Mouse (Mus musculus) telencephalon, adult 2 months (tissue): ENCODE data around the gene Dnhd1.

Experiments
- DNase-seq: peaks from one replicate; pipeline ENCODE4 v3.0.0-alpha.2; 2011; ENCODE audit warnings: low read depth, low spot score

Gene Dnhd1

GRCm38 (mm10) chr7:105650639-105651435 is at the start of gene Dnhd1:
TSS of gene Dnhd1 (plus strand) at chr7:105650827.
- DNase-seq, result no peak

DNA sequence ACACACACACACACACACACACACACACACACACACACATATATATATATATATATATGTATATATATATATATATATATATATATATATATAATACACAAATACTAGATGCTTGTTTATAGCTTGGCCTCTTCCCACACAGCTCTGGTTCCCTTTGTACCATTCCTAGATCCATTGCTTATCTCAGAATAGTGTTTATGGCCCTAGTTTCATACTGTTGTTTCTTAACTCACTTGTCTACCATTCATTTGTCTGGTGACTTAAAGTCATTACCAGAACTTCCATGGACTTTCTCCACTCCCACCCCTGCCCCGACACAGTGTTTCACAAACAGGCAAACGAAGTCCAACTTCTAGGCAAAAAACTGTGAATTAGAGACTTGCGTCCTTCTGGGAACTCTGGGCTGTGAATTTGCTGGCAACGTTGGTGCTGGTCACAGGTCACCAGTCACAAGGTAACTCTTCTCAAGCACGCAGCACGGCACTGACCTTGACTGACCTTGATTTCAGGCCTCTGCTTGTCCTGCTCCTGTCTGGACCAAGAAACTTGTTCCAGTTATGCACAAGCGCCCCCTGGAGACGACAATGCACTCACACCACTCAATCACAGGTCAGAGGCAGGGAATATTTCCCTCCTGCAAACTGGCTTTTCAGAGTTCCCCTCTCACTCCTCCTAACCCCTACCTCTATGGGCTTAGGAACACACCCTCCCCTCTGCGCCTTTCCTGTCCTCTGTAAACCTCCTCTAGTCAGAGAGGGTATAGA is 47.6 kb upstream of the Dnhd1 start:
- no peak for DNase-seq

- no peak for DNase-seq
These were observed 42.2 kb upstream of the Dnhd1 start for GRCm38 (mm10) chr7:105608467-105608866.

- DNase-seq, result no peak
These were observed 38.9 kb upstream of the Dnhd1 start for GRCm38 (mm10) chr7:105611767-105612166.

GRCm38 (mm10) chr7:105614400-105614799 is 36.2 kb upstream of the Dnhd1 start:
- no peak for DNase-seq

DNA sequence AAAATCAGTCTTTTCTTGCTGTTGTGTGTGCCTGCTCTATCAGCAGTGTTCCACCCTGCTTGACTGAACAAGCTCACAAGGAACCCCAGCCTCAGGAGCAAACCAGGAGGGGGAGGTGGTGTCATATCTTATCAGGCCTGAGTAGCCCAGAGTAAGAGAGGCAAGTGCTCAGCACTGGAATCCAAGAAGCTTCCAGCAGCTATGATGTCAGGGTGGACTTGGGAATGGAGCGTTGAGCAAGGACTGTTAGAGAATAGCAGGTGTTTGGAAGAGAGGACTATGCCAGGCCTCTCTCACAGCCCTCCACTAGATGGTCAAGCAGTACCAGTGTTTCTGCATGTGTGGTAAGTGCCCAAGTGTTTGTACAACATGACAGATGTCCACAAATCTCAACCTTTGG is 34.9 kb upstream of the Dnhd1 start:
- no peak for DNase-seq

DNA sequence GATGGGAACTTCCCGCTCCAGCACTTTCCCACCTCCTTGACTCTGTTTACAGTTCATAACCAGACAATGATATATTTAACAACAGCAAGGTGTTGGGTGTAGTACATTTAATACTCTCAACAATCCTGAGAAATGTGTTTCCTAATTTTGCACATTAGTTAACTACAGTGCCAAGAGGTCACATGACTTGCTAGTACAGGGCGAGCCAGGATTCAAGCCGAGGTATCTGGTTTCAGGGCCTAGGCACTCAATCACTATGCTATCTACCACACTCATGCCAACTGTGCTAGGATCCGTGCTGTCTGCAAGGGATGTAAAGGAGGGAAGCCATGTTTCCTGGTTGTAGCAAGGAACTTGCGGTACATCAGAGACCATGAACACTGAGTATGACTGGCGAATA is 34.1 kb upstream of the Dnhd1 start:
- DNase-seq, result no peak

GRCm38 (mm10) chr7:105617810-105618209 is 32.8 kb upstream of the Dnhd1 start:
- DNase-seq, result no peak

- DNase-seq, result no peak
These were observed 30.9 kb upstream of the Dnhd1 start for GRCm38 (mm10) chr7:105619701-105620100.

DNA sequence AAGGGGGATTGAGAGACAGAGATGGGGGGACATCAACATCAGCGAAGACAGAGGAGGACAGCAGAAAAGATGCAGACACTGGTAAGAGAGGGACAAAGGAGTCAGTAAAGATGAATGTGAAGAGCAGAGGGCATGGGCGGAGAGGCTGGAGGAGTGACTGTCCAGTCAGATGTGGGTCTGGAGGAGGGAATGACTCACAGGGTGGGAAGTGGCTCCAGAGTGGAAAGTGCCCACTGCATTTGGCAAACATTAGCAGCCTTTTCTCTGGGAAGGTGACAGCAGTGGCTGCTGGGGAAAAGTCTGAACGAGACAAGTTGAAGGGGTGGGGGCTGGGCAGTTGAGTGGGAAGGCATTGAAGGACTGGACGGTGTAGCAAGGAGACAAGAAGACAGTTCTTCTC is 29.6 kb upstream of the Dnhd1 start:
- no peak for DNase-seq

- no peak for DNase-seq
These were observed 28.9 kb upstream of the Dnhd1 start for GRCm38 (mm10) chr7:105621646-105622292.

- no peak for DNase-seq
These were observed 25.2 kb upstream of the Dnhd1 start for GRCm38 (mm10) chr7:105625397-105625796.

GRCm38 (mm10) chr7:105628633-105629032 is 22.0 kb upstream of the Dnhd1 start:
- peak; percentile 72 for DNase-seq

DNA sequence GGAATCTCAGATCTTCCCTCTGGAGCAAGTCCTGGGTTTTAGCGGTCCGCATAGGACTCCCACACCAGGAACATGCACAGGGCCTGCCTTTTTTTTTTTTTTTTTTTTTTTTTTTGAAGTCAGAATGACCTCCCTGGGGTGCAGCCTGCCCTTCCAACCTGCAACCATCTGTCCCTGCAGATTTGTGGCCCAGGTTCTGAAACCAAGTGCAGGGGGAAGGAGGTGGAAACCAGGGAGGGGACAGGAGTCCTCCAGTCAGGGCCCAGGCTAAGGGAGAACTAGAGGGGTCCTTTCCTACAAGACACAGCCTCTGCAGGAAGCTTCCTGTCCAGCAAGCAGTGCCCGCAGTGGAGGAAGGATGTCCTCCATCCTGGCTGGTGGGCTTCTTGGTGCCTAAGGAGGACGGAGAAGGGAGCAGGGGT is 18.1 kb upstream of the Dnhd1 start:
- DNase-seq, result no peak

- DNase-seq, result peak; percentile 90
These were observed 17.4 kb upstream of the Dnhd1 start, which contains the start of gene Trim3 for GRCm38 (mm10) chr7:105633127-105633800. TSS of gene Trim3 (minus strand) at chr7:105633571.

DNA sequence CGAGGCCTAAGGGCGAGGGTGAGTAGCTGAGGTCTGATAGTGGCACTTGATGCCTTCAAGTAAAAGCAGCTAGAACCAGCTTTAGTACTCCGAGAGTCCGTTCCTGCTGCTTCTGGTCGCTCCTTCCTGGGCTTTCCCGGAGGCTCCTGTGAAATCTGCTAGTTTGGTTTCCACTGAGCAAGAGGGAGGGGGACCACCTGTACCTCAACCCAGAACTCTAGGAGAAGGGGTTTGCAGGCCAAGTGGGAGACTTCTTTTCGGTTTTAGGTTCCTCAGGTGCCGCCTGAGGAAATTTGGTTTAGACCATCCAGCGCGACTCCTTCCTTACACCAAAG is 16.9 kb upstream of the Dnhd1 start:
- no peak for DNase-seq

GRCm38 (mm10) chr7:105634272-105634920 is 16.2 kb upstream of the Dnhd1 start:
- DNase-seq, result no peak

GRCm38 (mm10) chr7:105635726-105636125 is 14.9 kb upstream of the Dnhd1 start:
- DNase-seq, result no peak

- no peak for DNase-seq
These were observed 11.9 kb upstream of the Dnhd1 start for GRCm38 (mm10) chr7:105638776-105639175.

- no peak for DNase-seq
These were observed 11.3 kb upstream of the Dnhd1 start for GRCm38 (mm10) chr7:105639304-105639703.

DNA sequence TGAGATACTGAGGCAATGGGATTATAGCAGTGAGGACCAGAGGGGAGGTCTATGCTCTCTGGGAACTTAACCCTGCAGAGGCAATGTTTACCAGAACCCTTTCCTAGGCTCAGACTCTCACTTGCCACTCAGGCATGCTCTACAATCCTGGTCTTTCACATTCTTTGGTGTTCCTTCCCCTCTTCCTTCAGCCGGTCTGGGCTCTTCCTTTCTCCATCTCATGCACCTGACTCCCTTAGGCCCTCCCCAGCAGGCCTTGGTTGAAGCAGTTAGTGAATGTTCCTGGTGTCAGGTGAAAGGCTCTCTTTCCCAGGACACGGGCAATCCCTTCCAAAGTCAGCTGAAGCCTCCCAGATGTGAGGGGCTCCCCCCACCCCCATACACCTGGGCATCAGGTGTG is 10.9 kb upstream of the Dnhd1 start, which contains the start of gene Timm10b:
Gene Timm10b, plus strand, starts transcription at position 301 of the 400 bp plus-strand sequence.
- DNase-seq, result no peak
